Mouse (Mus musculus): Measurements from ENCODE around the gene Spx.

The Spx gene

DNA sequence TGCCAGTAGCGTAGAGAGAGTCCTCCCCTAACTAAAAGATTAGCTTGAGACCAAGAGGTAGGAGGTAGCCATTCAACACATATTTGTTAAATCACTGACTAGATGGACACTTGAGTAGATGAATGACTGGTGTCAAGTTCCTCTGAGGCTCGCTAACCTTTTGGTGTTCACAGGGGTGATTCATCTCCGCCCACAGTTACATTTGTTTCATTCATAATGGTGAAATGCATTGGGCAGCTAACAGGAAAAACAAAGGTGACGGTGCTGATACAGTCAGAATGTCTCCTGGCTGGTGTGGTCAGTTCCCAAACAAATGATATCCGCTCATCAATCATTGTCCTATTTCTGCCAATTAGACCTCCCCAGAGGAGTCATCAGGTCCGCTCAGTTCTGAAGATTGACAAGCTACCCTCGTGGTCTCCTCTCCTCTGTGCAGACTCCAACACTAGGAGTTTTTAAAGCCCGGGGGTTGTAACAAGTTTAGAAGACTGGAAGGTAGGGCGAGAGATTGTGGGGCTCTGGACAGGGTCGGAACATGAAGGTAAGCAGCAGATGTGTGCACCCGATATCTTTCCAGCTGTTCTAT, at the start of gene Spx:
Spx (plus strand) TSS at position 536 of the 586 bp plus-strand sequence.
- no peak for DNase-seq

DNA sequence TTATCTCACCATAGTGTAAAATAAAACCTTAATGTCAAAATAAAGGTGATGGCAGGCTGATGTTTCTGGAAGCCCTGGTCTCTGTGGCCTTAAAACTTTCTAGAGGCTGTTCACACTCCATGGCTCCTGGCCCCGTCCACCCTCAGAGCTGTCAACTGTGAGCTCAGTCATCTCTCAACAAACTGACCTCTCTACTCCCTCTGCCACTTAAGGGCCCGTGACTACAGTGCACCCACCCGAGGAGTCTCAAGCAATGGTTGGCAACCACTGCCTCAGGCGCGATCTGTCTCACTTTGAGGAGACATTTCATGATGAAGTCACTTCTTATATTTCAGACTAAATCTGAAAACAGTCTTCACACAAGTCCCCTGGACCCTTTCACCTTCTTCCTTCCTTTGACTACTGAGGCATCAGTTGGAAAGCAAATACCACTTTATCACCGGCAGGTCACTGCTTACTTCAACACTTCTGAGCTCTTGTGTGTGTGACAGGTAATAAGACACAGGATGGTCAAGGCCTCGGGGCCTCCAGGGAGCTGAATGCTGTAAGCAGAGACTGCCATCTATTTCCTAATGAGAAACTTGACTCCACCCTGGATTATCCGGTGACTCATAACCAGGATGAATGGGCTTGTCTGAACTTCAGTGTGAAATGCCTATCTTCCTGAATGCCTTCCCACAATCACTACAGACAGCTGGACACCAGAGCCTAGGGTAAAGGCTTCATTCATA, 47.3 kb upstream of the Spx start:
- DNase-seq, result no peak

DNA sequence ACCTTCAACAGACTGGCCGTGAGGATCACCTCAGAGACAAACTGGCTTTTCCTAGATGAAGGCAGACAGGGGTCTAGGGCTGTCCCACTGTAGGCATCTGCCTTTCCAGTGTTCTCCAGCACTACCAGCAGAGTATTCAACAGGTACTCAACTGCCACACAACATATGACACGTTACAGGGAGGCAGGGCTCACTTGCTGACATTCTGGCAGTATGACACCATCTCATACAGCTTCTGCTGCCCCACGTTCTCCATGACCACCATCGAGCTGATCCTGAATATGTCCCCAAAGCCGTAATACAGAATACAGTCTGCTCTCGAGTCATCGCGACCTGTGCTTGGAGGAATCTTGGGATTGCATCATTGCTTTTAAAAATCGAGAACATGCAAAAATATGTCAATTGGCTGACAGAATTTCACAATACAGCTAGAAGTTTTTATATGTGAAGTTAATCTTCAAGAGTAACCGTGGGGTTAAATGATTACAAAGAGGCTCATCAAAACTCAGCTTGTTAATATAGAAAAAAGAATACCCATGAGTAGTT, 46.7 kb upstream of the Spx start:
- no peak for DNase-seq

DNA sequence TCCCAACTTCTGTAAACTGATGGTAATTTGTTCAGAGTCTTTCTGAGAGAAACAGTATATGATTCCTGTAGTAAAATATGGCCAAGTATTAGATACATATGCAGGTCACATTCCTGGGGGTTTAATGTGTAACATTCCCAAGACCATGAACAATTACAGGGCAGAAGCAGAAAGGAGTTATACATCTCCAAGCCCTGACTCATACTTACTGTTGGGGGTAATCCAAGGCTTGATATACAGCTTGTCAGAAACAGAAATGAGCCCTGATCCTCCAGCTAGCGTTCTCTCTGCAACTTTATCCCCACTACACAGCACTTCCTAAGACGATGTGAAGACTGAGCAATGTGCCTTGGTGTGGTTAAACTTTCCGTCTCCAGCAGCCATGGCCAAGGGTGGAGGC, 45.7 kb upstream of the Spx start:
- no peak for DNase-seq

DNA sequence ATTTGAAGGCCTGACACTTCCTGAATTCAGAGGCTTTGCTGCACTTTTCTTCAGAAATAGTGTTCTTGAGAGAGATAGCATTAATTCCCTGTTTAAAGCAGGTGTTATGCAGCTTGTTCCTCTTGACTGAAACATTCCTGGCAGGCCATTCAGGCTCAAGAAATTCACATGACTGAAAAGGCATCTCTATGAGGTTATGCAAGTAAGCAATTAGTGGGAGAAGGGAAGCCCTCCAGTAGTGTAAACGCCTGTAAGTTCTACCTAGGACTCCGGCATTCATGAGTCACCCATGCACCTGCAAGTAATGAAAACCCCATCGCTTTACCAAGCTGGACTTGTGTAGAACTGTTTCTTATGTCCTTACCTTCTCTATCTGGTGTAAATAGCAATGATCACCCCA, 43.7 kb upstream of the Spx start:
- DNase-seq, result no peak

DNA sequence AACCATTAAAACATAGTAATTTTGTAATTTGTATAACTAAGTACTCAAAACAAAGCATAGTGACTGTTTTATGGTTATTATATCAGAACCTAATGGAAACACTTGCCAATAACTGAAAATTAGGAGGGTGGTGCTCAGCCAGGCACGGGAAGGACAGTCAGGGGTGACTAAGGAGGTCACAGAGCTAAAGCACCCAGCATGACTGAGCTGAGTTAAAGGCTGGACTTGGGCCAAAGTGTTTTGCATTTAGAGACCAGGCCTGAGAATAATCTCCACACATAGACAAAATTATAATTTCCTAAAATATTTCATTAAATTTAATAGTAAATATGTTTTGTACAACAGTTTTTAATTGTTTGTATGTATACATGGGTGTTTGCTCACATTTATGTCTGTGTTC, 36.2 kb upstream of the Spx start:
- no peak for DNase-seq

DNA sequence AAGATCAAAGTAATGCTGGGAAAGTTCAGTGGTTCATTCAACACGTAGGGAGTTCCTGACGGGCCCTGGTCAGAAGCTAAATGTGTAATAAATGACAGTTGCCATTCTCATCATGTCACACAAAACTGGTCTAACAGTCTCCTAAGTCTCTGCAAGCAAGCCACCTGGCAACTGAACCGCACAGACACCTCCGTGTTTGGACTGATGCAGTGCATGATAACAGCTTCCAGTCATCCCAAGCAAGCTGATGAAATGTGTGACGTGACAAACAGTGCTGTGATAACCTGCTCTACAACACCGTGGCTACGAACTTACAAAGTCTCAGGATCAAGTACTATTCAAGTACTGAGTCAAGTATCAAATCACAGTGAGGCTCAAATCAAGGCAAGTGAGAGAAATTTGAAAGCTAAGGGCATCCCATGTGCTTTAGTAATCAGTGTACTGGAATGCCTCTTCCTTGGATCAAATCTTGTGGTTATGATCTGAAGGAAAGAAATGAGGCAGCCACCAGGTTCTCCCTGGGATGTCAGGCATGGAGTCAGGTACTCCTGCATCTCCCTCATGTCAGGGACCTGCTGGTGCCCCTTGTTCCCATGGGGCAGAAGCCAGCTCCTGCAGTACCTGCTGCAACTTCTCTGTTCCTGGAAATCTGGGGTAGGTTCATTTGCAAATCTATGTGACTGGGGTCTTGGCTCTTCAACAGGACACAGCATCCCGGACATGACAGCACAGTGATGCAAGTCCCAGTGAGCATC, 34.5 kb upstream of the Spx start:
- DNase-seq, result no peak

DNA sequence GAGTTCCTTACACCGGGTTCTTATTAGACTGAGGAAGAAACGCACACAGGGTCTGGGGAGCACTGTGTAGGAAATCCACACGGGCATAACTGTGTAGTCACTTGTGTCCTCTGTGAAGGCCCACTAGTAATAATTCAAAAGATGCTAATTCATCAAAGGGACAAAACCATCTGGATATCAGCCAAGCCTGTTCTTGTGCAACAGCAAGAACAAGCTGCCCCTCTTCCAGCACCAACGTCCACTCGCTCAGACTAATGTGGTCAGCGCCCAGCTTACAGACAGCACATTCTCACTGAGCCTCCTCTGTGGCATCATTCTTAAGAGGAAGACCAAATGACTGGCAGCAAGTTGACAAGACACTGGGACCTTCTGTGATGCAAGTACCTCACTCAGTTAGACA, 33.3 kb upstream of the Spx start:
- DNase-seq, result no peak

DNA sequence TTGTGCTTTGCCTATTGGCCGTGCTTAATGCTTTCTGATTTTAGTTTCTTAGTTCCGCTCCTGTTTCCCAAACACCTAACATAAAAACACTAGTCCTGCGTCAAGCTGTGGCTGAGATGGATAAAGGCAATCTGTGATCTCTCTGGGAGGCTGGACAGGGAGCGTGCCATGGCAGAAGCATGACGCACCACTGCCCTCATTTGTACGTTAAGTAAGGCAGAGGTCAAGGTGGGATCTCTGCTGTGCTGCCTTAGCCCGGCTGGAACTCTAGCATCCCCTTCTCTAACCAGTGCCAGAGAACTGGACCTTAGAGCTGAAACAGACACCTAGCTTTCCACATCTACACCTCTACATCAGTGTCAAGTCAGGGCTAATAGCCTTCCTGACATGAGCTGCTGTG, 31.6 kb upstream of the Spx start:
- no peak for DNase-seq

DNA sequence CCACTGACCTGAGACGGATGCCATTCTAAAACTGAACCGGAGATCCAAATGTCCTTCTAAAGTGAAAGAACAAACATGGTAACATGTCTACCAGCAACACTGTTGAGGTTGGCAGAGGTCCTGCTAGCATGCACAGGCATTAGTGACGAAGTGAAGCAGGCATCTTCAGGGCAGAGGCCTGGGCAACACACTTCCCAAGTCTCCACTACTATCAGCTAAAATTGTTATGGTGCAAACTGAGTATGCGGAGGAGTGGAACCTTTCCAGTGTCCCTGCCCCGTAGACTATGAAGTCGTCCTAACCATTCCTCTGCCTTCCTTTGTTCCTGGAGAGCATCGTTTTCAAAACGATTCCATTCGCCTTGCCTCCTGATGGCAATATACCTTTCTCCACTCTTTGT, 28.7 kb upstream of the Spx start:
- DNase-seq, result no peak

DNA sequence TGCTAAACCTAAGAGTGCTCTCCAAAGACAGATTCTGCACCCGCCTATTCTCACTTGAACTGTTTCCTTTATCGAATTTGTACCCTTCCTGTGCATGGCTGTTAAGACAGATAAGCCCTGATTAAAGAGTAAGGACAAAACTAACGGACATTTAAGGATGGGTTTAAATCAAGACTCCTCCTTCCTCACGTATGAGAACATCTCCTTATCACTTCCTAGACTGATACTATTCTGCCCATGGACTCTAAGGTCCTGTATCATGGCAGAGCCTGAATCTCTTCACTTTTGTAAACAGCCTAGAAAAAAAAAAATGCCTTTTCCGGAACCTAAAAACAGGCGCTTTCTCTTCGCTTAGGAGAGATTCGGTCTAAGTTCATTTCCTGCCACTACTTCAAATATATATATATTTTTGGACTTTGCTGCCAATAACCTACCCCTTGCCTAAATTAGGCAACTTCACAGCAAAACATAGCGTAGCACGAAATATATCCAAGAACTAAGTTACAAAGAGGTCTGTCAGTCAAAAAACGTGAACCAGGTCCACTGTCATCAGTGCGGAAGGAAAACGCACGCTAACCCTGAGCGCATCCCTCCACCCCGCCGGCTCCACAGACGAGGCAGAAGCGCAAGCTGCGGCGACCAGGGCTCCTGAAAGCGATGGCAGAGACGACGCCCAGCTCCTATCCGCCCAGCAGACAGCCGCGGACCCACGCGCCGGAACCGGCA, 26.8 kb upstream of the Spx start:
- DNase-seq, result no peak

DNA sequence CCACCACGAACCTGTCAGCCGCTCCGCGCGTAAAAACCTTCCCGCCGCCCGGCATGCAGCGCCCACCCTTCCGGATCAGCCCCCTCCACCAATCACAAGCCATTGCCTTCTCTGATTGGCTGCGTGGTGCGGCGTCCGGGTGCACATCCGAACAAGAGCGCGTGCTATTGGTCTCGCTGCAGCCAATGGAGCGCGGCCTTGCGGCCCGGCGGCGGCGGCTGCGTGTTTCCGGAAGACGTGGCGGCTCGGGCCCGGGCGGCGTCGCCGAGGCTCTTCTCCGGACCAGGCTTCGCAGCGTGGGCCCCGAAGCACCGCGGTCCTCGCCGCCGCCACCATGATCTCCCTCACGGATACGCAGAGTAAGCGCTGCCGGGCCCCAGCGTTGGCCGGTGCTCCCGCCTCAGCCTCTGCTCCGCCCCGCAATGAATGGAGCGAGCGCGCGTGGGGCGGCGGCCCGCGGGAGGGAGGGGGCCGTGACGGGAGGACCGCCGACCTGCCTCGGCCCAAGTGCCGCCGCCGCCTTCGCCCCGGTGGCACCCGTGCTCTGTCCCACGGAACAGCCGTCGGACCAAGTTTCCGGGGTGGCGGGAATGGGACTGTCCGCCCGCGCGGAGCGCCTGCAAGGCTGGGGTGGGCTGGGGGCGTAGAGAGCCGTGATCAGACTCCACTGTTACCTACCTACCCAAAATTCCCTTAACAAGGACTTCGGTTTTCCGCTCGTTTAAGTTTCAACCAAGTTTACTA, 26.1 kb upstream of the Spx start, which contains the start of the genes Recql and Golt1b:
Recql (minus strand) TSS at position 77 of the 744 bp plus-strand sequence.
Golt1b (plus strand) TSS at position 211 of the 744 bp plus-strand sequence.
- peak; percentile 96 to 97 for DNase-seq

DNA sequence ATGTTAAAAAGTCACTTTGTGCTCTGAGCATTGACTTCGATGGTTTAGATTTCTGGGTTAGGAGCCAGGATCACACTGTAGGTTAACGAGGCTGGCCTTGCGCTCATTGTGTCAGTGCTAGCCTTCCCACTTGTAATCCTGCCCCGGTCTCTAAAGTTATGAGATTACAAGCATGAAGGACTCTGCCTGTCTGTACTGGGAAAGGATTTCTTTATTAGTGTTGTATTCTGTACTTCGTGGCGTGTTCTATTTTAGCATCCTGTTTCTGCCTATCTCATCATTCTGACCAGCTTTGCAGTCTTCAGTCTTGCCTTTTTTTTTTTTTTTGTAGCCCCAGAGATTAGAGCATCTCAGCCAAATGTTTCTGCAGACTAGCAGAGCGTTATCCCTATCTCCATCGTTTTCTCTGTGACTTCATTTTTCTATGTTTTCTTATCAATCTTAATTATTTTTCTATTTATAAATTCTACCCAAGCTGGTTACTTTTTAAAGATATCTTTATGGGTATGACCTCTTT, 25.4 kb upstream of the Spx start:
- no peak for DNase-seq

DNA sequence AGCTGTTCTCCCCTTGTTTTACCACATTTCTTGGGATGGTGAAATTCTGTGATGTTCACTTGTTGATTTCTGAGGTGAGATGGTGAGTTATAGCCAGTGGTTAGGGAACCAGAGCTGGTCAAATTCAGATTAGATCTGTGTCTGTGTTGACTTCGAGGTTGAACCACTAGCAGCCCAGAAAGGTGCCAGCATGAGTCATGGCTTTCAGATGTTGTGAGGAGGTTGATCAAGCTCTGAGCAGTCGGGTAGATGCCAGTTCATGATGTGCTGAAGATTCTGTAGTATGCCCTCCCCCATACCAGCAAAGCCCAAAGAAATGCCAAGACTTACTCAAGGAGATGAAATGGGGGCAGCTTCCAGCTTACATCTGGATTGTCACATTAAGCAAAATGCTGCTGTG, 24.1 kb upstream of the Spx start:
- DNase-seq, result no peak

DNA sequence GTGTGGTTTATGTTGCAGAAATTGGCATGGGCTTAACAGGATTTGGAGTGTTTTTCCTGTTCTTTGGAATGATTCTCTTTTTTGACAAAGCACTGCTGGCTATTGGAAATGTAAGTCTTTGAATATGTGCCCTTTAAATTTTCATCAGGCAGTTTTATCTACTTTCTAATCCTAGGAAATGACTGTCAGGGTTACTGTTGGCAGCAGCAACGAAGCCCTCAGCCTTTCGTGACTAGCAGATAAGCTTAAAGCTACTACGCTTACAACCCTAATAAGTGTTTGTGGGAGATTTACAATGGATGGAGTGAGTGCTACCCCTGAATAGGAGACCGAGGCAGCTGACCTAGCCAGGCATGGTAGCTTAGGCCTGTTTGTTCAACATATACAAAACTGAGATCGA, 20.9 kb upstream of the Spx start:
- no peak for DNase-seq

DNA sequence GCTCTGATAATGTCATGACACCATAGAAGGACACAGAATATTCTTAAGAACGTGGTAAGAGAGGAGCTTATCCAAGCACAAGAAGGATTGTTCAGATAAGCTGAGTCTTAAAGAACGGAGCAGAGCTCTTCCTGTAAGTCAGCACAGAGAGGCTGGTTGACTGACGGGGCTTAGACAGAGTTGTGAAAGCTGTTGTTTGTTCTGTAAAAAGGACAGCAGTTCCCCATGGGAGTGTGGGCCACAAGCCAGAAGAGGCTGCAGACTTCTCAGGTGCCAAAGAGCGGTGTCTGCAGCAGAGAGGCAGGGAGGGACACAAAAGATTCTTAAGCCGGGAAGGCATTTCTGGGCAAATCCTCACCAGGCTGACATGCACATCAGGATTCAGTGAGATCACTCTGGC, 18.6 kb upstream of the Spx start:
- DNase-seq, result no peak

DNA sequence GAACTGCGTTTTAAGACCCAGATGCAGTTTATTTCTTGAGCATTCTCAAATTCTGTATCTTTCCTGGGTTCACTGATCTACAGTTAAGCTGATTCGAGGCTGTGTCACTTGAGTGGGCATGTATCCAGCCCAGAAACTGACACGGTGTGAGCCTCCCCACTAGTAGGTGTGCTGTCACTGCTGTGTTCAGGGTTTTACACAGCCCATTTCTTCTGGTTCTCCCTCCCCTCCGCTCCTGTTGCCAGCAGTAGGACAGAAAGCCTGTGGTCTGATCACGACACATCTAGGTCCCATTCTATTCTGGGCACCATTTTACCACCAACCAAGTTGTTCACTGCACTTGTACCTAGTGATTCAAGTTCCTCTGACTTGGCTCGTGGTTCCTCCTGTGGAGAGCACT, 17.5 kb upstream of the Spx start:
- DNase-seq, result no peak

DNA sequence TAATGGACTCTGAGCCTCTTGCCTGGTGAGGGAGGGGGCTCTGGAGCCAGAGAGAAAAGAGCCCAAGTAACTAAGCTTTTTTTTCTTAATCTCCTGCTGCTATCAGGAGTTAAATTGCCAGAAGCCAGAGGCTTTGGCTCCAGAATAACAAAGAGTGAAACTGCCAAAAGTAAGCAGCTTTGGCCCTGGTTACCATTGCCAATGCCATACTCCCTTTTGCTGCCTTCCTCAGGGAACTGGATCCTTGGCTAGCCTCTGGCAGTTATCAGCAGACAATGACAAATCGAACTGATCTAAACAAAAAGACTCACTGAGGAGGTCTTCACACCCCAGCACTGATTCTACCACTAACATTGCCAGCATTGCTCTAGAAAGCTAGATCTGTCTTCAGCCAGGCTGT, 2.1 kb upstream of the Spx start:
- DNase-seq, result no peak

DNA sequence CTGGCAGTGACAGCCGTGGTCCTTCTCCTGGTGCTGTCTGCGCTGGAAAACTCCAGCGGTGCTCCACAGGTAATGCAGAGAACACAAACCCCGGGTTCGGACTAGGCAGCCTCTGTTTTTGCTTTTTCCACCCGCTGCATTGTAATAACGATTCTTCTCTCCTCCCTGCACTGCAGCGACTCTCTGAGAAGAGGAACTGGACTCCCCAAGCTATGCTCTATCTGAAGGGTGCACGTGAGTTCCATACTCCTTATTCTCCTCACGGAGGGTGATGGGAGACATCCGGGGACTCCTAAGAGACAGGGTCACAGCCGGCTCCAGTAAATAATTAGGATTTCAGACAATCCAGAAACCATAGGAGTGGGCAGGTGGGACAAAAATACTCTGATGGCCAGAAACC, 604 bp downstream of the Spx start:
- no peak for DNase-seq

DNA sequence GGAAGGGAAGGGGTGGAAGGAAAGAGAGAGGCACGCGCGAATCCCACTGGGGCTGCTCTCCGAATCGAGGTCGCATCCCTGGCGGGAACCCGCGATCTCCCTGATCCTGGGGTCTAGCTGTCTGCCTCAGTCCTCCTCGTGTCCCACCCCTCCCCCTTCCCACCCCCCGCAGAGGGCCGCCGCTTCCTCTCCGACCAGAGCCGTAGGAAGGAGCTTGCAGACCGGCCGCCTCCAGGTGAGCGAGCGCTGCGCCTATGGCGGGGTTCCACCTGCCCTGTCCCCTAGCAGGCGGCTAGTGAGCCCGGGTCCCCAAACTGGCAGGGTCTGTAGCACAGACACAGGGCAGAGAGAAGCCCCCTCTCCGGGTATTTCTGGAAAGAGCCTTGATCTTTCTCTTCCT, 1.4 kb downstream of the Spx start:
- DNase-seq, result no peak

DNA sequence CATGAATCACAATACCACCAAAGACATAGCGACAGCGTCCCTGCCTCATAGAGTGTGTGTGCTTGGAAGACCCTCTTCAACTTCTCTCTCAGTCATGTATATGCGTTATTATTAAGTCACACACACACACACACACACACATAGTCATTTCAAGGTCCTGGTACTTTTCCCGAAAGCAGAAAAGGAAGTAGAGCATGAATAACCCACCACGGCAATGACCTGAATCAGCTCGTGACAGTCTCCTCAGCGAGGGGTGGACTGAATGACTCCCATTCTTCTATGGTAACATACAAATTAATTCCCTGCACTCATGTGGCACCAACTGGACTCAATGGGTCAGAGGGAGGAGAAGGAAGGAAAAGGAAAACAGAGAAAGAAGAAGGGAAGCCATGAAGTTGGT, 11.7 kb downstream of the Spx start:
- no peak for DNase-seq

DNA sequence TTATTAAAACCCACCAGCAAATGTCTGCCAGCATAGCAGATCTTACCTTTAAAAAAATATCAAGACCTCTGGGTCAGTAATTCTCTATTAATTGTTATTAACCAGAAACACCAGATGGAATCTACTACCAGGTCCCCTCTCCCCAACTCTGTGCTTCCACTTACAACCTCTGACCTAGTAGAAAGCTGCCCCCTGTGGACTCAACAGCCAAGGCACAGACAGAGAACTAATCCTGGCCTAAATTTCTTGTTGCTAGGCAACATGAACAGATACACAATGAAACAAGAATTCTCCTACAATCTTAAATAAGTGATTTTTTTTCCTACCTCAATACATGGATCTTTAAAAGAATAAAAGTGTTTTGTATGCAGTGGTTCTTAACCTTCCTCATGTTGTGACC, 15.8 kb downstream of the Spx start:
- DNase-seq, result no peak
